Comparison of ENCODE assay signal across 25 mouse cellular contexts in genomic region chrX:7617889-7618551, GRCm38 (mm10). TPM values are rescaled to one million over a fixed set of nuclear protein-coding genes. Genes with fewer than 3 reads are reported as not detected.
A peak's percentile ranks its signal among the peaks of the same experiment; 100 is the strongest.
DNase-seq lines count a peak whose midpoint lies in the region; ATAC-seq lines count a peak whose summit lies in the region.
"Had no signal": no experiment of that assay in that cellular context is flagged by ENCODE, and none has a peak within 500 bp of the region (broad histone marks: within the 10 kb centered on the region; RNA-seq: fewer than 3 reads in every experiment).

No protein-coding gene starts in this region.

- WGBS in midbrain, embryonic 14.5 days = 81% methylated on average over 12 of the region's 12 CpGs

- H3K36me3 ChIP-seq in midbrain, embryonic 14.5 days (ENCODE audit: control insufficient read depth, insufficient read depth, low read length) = no peaks in the 10 kb centered on the region
- H3K36me3 ChIP-seq: embryonic facial prominence, embryonic 12.5 days; forebrain, embryonic 15.5 days; heart, embryonic 15.5 days; hindbrain, embryonic 10.5 days had no signal

- H3K4me3 ChIP-seq in midbrain, embryonic 14.5 days (replicated peaks; ENCODE audit: low read depth, low read length) = no peak overlapping the region
- H3K4me3 ChIP-seq: embryonic facial prominence, embryonic 12.5 days; forebrain, embryonic 15.5 days; heart, embryonic 15.5 days; hindbrain, embryonic 10.5 days had no signal

- ATAC-seq in activated CD4-positive, CD25-positive, alpha-beta regulatory T cell, adult 4 months = peak; percentile 84
- no peak for ATAC-seq in midbrain, embryonic 14.5 days (ENCODE audit: low FRiP score, low TSS enrichment)
- ATAC-seq in megakaryocyte, adult 5-6 weeks (ENCODE audit: poor library complexity, severe bottlenecking) = no peak; the same call in 1 of the 2 replicates
- ATAC-seq: forebrain, embryonic 15.5 days; intestine, postnatal 0 days had no signal

- no peak overlapping the region for H3K27ac ChIP-seq in midbrain, embryonic 14.5 days (replicated peaks; ENCODE audit: low read depth, low read length)
- H3K27ac ChIP-seq: embryonic facial prominence, embryonic 12.5 days; forebrain, embryonic 15.5 days; heart, embryonic 15.5 days; hindbrain, embryonic 10.5 days; hindbrain, embryonic 14.5 days had no signal

- H3K27me3 ChIP-seq in midbrain, embryonic 14.5 days (ENCODE audit: control insufficient read depth, insufficient read depth, low read length) = no peaks in the 10 kb centered on the region
- H3K27me3 ChIP-seq: embryonic facial prominence, embryonic 12.5 days; forebrain, embryonic 15.5 days; heart, embryonic 15.5 days had no signal

- H3K9me3 ChIP-seq in midbrain, embryonic 14.5 days (ENCODE audit: control insufficient read depth, low read length) = no peaks in the 10 kb centered on the region
- H3K9me3 ChIP-seq: embryonic facial prominence, embryonic 12.5 days; forebrain, embryonic 15.5 days; heart, embryonic 15.5 days had no signal

- intact Hi-C loops in gastrocnemius, postnatal 36 days (cut with DNase I) = no loop called here

- no peaks in the 10 kb centered on the region for H3K4me1 ChIP-seq in midbrain, embryonic 14.5 days (ENCODE audit: control insufficient read depth, insufficient read depth, low read length)
- H3K4me1 ChIP-seq: embryonic facial prominence, embryonic 12.5 days; forebrain, embryonic 15.5 days; heart, embryonic 15.5 days; hindbrain, embryonic 10.5 days had no signal

- H3K9ac ChIP-seq in midbrain, embryonic 14.5 days (replicated peaks; ENCODE audit: low read length) = no peak overlapping the region
- H3K9ac ChIP-seq: embryonic facial prominence, embryonic 12.5 days; forebrain, embryonic 15.5 days; heart, embryonic 15.5 days; hindbrain, embryonic 14.5 days had no signal

- DNase-seq in thymus, postnatal 25 days = peak; percentile 1
- DNase-seq in thymus, postnatal 10 days (ENCODE audit: low spot score in 2 of 2) = no peak
- peak; percentile 74 for DNase-seq in naive thymus-derived CD4-positive, alpha-beta T cell, adult 2 months (ENCODE audit: low read depth)
- DNase-seq in gastrocnemius, postnatal 36 days = no peak
- no peak for DNase-seq in midbrain, embryonic 14.5 days
- DNase-seq: adrenal gland, adult 8-10 months; cerebellum, adult 11 months; cerebellum, adult 8-10 months; cerebellum, postnatal 14 days; heart, adult 18-20 months; heart, postnatal 14 days had no signal

- no peak overlapping the region for H3K4me2 ChIP-seq in midbrain, embryonic 14.5 days (ENCODE audit: low read length)
- H3K4me2 ChIP-seq: embryonic facial prominence, embryonic 12.5 days; forebrain, embryonic 15.5 days; heart, embryonic 11.5 days; heart, embryonic 15.5 days; hindbrain, embryonic 14.5 days had no signal

RNA-seq across cellular contexts. Expression of gene Cacna1f, which starts 11.1 kb away (rescaled TPM):
- polyA plus RNA-seq in activated CD4-positive, CD25-positive, alpha-beta regulatory T cell, adult 4 months (2017; shearing (Covaris generic)) = not detected
- not detected for total RNA-seq in gastrocnemius, postnatal 36 days (2021)
- 0.04 TPM in 1 of 2 replicates, not detected in the other for polyA plus RNA-seq in midbrain, embryonic 14.5 days (2014; fragmentation: Nextera tagmentation; extraction: Ambion mirVana)
- total RNA-seq in megakaryocyte, adult 5-6 weeks (2015) = 0.40 and 0.59 TPM in 2 replicates
- total RNA-seq in megakaryocyte, adult 5-6 weeks (2017) = 0.07 and 0.37 TPM in 2 replicates
- total RNA-seq: adrenal gland, adult 8-10 months; gastrocnemius, adult 8-10 months; gastrocnemius, postnatal 4 days; heart, adult 18-20 months; heart, postnatal 14 days; MEL had no signal
- polyA plus RNA-seq: C2C12; forebrain, embryonic 11.5 days; heart, embryonic 11.5 days; heart, embryonic 15.5 days; hindbrain, embryonic 10.5 days; hindbrain, embryonic 14.5 days; intestine, postnatal 0 days had no signal

RNA-seq across cellular contexts. Expression of gene Ccdc22, which starts 12.7 kb away (rescaled TPM):
- 1 to 10 TPM; 7.3 to 9.1 TPM for polyA plus RNA-seq in activated CD4-positive, CD25-positive, alpha-beta regulatory T cell, adult 4 months (2017; shearing (Covaris generic))
- 10 to 100 TPM in 1 of 2 experiments, 1 to 10 TPM in 1; 9.8 to 11.5 TPM for total RNA-seq in gastrocnemius, postnatal 36 days (2021)
- 29.8 and 30.1 TPM in 2 replicates for polyA plus RNA-seq in midbrain, embryonic 14.5 days (2014; fragmentation: Nextera tagmentation; extraction: Ambion mirVana)
- total RNA-seq in megakaryocyte, adult 5-6 weeks (2015) = 9.5 and 12.3 TPM in 2 replicates
- total RNA-seq in megakaryocyte, adult 5-6 weeks (2017) = 20.2 and 26.4 TPM in 2 replicates

RNA-seq across cellular contexts. Expression of gene Syp, which starts 20.3 kb away (rescaled TPM):
- polyA plus RNA-seq in activated CD4-positive, CD25-positive, alpha-beta regulatory T cell, adult 4 months (2017; shearing (Covaris generic)) = 1 to 10 TPM; 5.8 to 7.5 TPM
- total RNA-seq in gastrocnemius, postnatal 36 days (2021) = 1 to 10 TPM; 1.1 TPM
- 81.7 and 125 TPM in 2 replicates for polyA plus RNA-seq in midbrain, embryonic 14.5 days (2014; fragmentation: Nextera tagmentation; extraction: Ambion mirVana)
- 0.50 and 1.5 TPM in 2 replicates for total RNA-seq in megakaryocyte, adult 5-6 weeks (2015)
- total RNA-seq in megakaryocyte, adult 5-6 weeks (2017) = 1.2 and 3.7 TPM in 2 replicates

RNA-seq across cellular contexts. Expression of gene Prickle3, which starts 39.0 kb away (rescaled TPM):
- 1 to 10 TPM; 6.3 TPM for polyA plus RNA-seq in activated CD4-positive, CD25-positive, alpha-beta regulatory T cell, adult 4 months (2017; shearing (Covaris generic))
- total RNA-seq in gastrocnemius, postnatal 36 days (2021) = 10 to 100 TPM; 23.1 to 24.9 TPM
- polyA plus RNA-seq in midbrain, embryonic 14.5 days (2014; fragmentation: Nextera tagmentation; extraction: Ambion mirVana) = 0.89 and 1.4 TPM in 2 replicates
- 7.0 and 8.7 TPM in 2 replicates for total RNA-seq in megakaryocyte, adult 5-6 weeks (2015)
- 7.9 and 9.3 TPM in 2 replicates for total RNA-seq in megakaryocyte, adult 5-6 weeks (2017)

RNA-seq across cellular contexts. Expression of gene Ppp1r3f, which starts 43.9 kb away (rescaled TPM):
- polyA plus RNA-seq in activated CD4-positive, CD25-positive, alpha-beta regulatory T cell, adult 4 months (2017; shearing (Covaris generic)) = 1 to 10 TPM; 4.4 to 6.5 TPM
- total RNA-seq in gastrocnemius, postnatal 36 days (2021) = 1 to 10 TPM; 2.0 TPM
- 4.0 and 6.8 TPM in 2 replicates for polyA plus RNA-seq in midbrain, embryonic 14.5 days (2014; fragmentation: Nextera tagmentation; extraction: Ambion mirVana)
- 0.05 and 0.09 TPM in 2 replicates for total RNA-seq in megakaryocyte, adult 5-6 weeks (2015)
- 0.53 and 0.55 TPM in 2 replicates for total RNA-seq in megakaryocyte, adult 5-6 weeks (2017)

Comparison
In these comparisons a context has a peak if more than half of its experiments do, and no peak if none do; other contexts are left out.
1. DNase-seq: peak in thymus, postnatal 25 days (single experiment) and naive thymus-derived CD4-positive, alpha-beta T cell, adult 2 months (single experiment); none in thymus, postnatal 10 days (0 of 2), gastrocnemius, postnatal 36 days (0 of 2) and midbrain, embryonic 14.5 days (single experiment).